Mouse (Mus musculus) forebrain, embryonic 12.5 days (tissue): Measurements from ENCODE around the gene Cd247. TPM values are rescaled to one million over a fixed set of nuclear protein-coding genes. Genes with fewer than 3 reads are reported as not detected.

Experiments
- ATAC-seq: fragments of 200-750 bp; cut with Nextera tagmentation; 2 replicates; pipeline ENCODE4 v1.8.0; 2017; ENCODE audit warnings: moderate TSS enrichment; ENCODE audit not compliant: low FRiP score
- H3K27ac ChIP-seq: fragments of 300-500 bp; sonication (generic); 2 replicates; pipeline ENCODE4 v1.5.1; 2016; ENCODE audit warnings: mild to moderate bottlenecking
- H3K27me3 ChIP-seq: fragments of 300-500 bp; sonication (generic); 2 replicates; pipeline ENCODE4 v1.6.1; 2016; ENCODE audit warnings: mild to moderate bottlenecking
- H3K36me3 ChIP-seq: fragments of 300-500 bp; sonication (generic); replicated peaks from 2 replicates; pipeline ENCODE4 v1.6.1; 2016; ENCODE audit warnings: mild to moderate bottlenecking
- H3K4me1 ChIP-seq: fragments of 300-500 bp; sonication (generic); 2 replicates; pipeline ENCODE4 v1.6.1; 2016
- H3K4me2 ChIP-seq: fragments of 300-500 bp; sonication (generic); 2 replicates; pipeline ENCODE4 v1.6.1; 2016; ENCODE audit warnings: mild to moderate bottlenecking, moderate library complexity
- H3K4me3 ChIP-seq: fragments of 300-500 bp; sonication (generic); replicated peaks from 2 replicates; pipeline ENCODE4 v1.5.1; 2016; ENCODE audit warnings: mild to moderate bottlenecking
- H3K9ac ChIP-seq: fragments of 300-500 bp; sonication (generic); 2 replicates; pipeline ENCODE4 v1.6.1; 2016; ENCODE audit warnings: mild to moderate bottlenecking
- H3K9me3 ChIP-seq: fragments of 300-500 bp; sonication (generic); 2 replicates; pipeline ENCODE4 v1.6.1; 2016
- WGBS: fragments of 180-500 bp; shearing (Covaris S2); methylation state at CpG from one replicate; pipeline ENCODE4 v1.1.7; 2016; 5-methylcytosine and 5-hydroxymethylcytosine counted together
- polyA plus RNA-seq: library from polyadenylated mRNA; unstranded; fragments of >200 nt; fragmentation: Nextera tagmentation; extraction: Ambion mirVana; gene quantifications from 2 replicates; pipeline ENCODE4 v1.2.1, GENCODE M21; 2016

Gene Cd247
- polyA plus RNA-seq, 1 experiment from 2014 or later: 1.1 TPM

GRCm38 (mm10) chr1:165812775-165813174 lies 24.3 kb downstream of the Cd247 start:
- Histone ChIP-seq H3K27me3 (peaks cover 81% of the 10 kb centered on the region), H3K9me3 (no peaks in the 10 kb centered on the region), H3K36me3 (no peaks in the 10 kb centered on the region), H3K9ac (no peak overlapping the region), H3K4me1 (peaks cover 33% of the 10 kb centered on the region), H3K4me2 (no peak overlapping the region), H3K27ac (no peak overlapping the region), H3K4me3 (no peak overlapping the region)
- no peak for ATAC-seq
- WGBS: 74% methylated on average over 3 of the region's 3 CpGs

- Histone ChIP-seq H3K27me3 (peaks cover 82% of the 10 kb centered on the region), H3K9ac (no peak overlapping the region), H3K27ac (peak overlapping the region; percentile 81), H3K4me3 (no peak overlapping the region), H3K4me1 (peaks cover 44% of the 10 kb centered on the region), H3K4me2 (peak overlapping the region; percentile 47), H3K36me3 (no peaks in the 10 kb centered on the region), H3K9me3 (no peaks in the 10 kb centered on the region)
- WGBS: under 1% methylated on average over 7 of the region's 7 CpGs
- peak; percentile 71 for ATAC-seq
Observed at GRCm38 (mm10) chr1:165814116-165814515, 25.6 kb downstream of the Cd247 start.

- Histone ChIP-seq H3K27ac (peak overlapping the region; percentile 81), H3K4me2 (peak overlapping the region; percentile 47), H3K9ac (no peak overlapping the region), H3K4me1 (peaks cover 44% of the 10 kb centered on the region), H3K4me3 (peak overlapping the region; percentile 16), H3K36me3 (no peaks in the 10 kb centered on the region), H3K9me3 (no peaks in the 10 kb centered on the region), H3K27me3 (peaks cover 87% of the 10 kb centered on the region)
- ATAC-seq: peak; percentile 52; the same call in 1 of the 2 replicates
- WGBS: 4% methylated on average over 14 of the region's 14 CpGs
Observed at GRCm38 (mm10) chr1:165814521-165815278, 26.2 kb downstream of the Cd247 start.

GRCm38 (mm10) chr1:165816391-165816790 lies 27.9 kb downstream of the Cd247 start:
- Histone ChIP-seq H3K27ac (no peak overlapping the region), H3K36me3 (no peaks in the 10 kb centered on the region), H3K9me3 (no peaks in the 10 kb centered on the region), H3K27me3 (peaks cover 85% of the 10 kb centered on the region), H3K4me1 (peaks cover 44% of the 10 kb centered on the region), H3K4me3 (no peak overlapping the region), H3K4me2 (no peak overlapping the region), H3K9ac (no peak overlapping the region)
- no peak for ATAC-seq
- 84% methylated on average over 9 of the region's 9 CpGs for WGBS

GRCm38 (mm10) chr1:165817264-165817663 lies 28.8 kb downstream of the Cd247 start:
- Histone ChIP-seq H3K9ac (no peak overlapping the region), H3K27ac (no peak overlapping the region), H3K4me2 (no peak overlapping the region), H3K27me3 (peaks cover 85% of the 10 kb centered on the region), H3K9me3 (no peaks in the 10 kb centered on the region), H3K36me3 (no peaks in the 10 kb centered on the region), H3K4me3 (no peak overlapping the region), H3K4me1 (peaks cover 44% of the 10 kb centered on the region)
- WGBS: 57% methylated on average over 9 of the region's 9 CpGs
- ATAC-seq: no peak

GRCm38 (mm10) chr1:165818145-165818860 lies 29.8 kb downstream of the Cd247 start:
- Histone ChIP-seq H3K4me1 (peaks cover 41% of the 10 kb centered on the region), H3K9ac (0 out of 2 replicates have a peak overlapping the region, but pooled peaks have one; percentile 17), H3K36me3 (no peaks in the 10 kb centered on the region), H3K27me3 (peaks cover 74% of the 10 kb centered on the region), H3K4me2 (no peak overlapping the region), H3K4me3 (no peak overlapping the region), H3K9me3 (no peaks in the 10 kb centered on the region), H3K27ac (no peak overlapping the region)
- 37% methylated on average over 8 of the region's 8 CpGs for WGBS
- no peak for ATAC-seq

- Histone ChIP-seq H3K4me1 (peaks cover 32% of the 10 kb centered on the region), H3K4me2 (no peak overlapping the region), H3K27me3 (peaks cover 81% of the 10 kb centered on the region), H3K36me3 (no peaks in the 10 kb centered on the region), H3K9ac (no peak overlapping the region), H3K4me3 (no peak overlapping the region), H3K27ac (no peak overlapping the region), H3K9me3 (no peaks in the 10 kb centered on the region)
- 74% methylated on average over 4 of the region's 4 CpGs for WGBS
- no peak for ATAC-seq
Observed at GRCm38 (mm10) chr1:165819147-165819546, 30.7 kb downstream of the Cd247 start.

GRCm38 (mm10) chr1:165822031-165822430 lies 33.5 kb downstream of the Cd247 start:
- WGBS: 84% methylated on average over 2 of the region's 2 CpGs
- ATAC-seq: no peak
- H3K9me3 ChIP-seq: no peaks in the 10 kb centered on the region
- no peak overlapping the region for H3K4me3 ChIP-seq
- no peaks in the 10 kb centered on the region for H3K36me3 ChIP-seq
- H3K9ac ChIP-seq: no peak overlapping the region
- no peak overlapping the region for H3K27ac ChIP-seq
- no peak overlapping the region for H3K4me2 ChIP-seq
- peaks cover 73% of the 10 kb centered on the region for H3K27me3 ChIP-seq
- peaks cover 17% of the 10 kb centered on the region for H3K4me1 ChIP-seq

GRCm38 (mm10) chr1:165828173-165828572 lies 39.7 kb downstream of the Cd247 start:
- no peak overlapping the region for H3K4me3 ChIP-seq
- H3K9ac ChIP-seq: no peak overlapping the region
- 91% methylated on average over 5 of the region's 5 CpGs for WGBS
- H3K4me1 ChIP-seq: no peaks in the 10 kb centered on the region
- no peak overlapping the region for H3K4me2 ChIP-seq
- H3K27ac ChIP-seq: no peak overlapping the region
- H3K27me3 ChIP-seq: peaks cover 44% of the 10 kb centered on the region
- H3K36me3 ChIP-seq: no peaks in the 10 kb centered on the region
- no peaks in the 10 kb centered on the region for H3K9me3 ChIP-seq
- ATAC-seq: no peak

- H3K9ac ChIP-seq: no peak overlapping the region
- H3K27ac ChIP-seq: no peak overlapping the region
- no peaks in the 10 kb centered on the region for H3K4me1 ChIP-seq
- ATAC-seq: no peak
- no peak overlapping the region for H3K4me2 ChIP-seq
- no peaks in the 10 kb centered on the region for H3K9me3 ChIP-seq
- 94% methylated on average over 6 of the region's 6 CpGs for WGBS
- peaks cover 42% of the 10 kb centered on the region for H3K27me3 ChIP-seq
- H3K36me3 ChIP-seq: no peaks in the 10 kb centered on the region
- no peak overlapping the region for H3K4me3 ChIP-seq
Observed at GRCm38 (mm10) chr1:165828615-165829014, 40.1 kb downstream of the Cd247 start.

- Histone ChIP-seq H3K4me3 (no peak overlapping the region), H3K4me1 (peaks cover 10% of the 10 kb centered on the region), H3K27ac (no peak overlapping the region), H3K9ac (no peak overlapping the region), H3K27me3 (peaks cover 31% of the 10 kb centered on the region), H3K36me3 (no peaks in the 10 kb centered on the region), H3K4me2 (no peak overlapping the region), H3K9me3 (no peaks in the 10 kb centered on the region)
- ATAC-seq: no peak
- WGBS: 93% methylated on average over 5 of the region's 5 CpGs
Observed at GRCm38 (mm10) chr1:165829890-165830289, 41.4 kb downstream of the Cd247 start.

- Histone ChIP-seq H3K9me3 (no peaks in the 10 kb centered on the region), H3K4me2 (no peak overlapping the region), H3K4me1 (peaks cover 34% of the 10 kb centered on the region), H3K27ac (no peak overlapping the region), H3K27me3 (peaks cover 43% of the 10 kb centered on the region), H3K36me3 (no peaks in the 10 kb centered on the region), H3K9ac (no peak overlapping the region), H3K4me3 (no peak overlapping the region)
- WGBS: 25% methylated on average over 4 of the region's 4 CpGs
- no peak for ATAC-seq
Observed at GRCm38 (mm10) chr1:165833244-165833643, 44.8 kb downstream of the Cd247 start.
